Mouse (Mus musculus): Measurements from ENCODE around the gene Rabep1. TPM values are rescaled to one million over a fixed set of nuclear protein-coding genes. Genes with fewer than 3 reads are reported as not detected.

Rabep1 gene
- 1 to 10 TPM; 2.9 to 8.3 TPM for polyA plus RNA-seq (2012; fragmentation: generic; extraction: Trizol)

DNA sequence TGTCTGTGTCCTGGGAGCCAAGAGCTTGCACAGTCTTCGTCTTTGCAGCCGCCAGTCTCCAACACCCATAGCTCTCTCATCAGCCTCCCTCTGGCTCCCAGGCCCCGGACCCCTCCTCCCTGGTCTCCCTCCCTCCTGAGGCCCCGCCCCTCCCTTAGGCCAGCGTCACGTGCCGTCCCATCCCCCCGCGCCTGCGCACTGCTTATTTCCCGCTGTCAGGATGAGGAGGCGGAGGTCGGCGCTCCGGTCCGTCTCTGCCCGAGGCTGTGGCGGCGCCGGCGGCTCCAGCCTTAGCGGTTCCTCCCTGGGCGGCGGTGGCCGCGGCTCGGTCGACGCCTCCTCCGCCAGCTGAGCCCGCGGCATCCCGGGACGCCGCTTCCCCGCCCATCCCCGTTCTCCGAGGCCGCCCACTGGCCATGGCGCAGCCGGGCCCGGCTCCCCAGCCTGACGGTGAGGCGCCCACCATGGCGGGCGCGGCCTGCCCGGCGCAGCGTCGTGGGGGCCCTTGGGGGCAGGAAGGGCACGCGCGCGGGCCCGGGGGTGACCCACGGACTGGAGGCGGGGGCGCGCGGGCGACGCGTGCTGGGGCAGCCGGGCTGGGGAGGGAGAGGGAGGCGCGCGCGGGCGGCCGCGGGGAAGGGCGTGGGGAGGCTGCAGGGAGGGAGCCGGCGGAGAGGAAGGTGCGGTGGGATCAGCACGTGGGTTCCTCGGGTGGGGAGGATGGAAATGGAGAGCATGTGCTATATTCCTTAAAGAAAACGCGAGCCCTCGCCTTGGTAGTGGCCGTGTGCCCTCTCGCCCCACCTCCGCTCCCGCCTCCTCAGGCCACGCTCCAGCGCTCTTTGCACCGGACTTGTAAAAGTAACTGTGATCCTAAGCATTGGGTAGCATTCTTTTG lies at the start of gene Rabep1:
TSS of gene Rabep1 (plus strand) at position 220 of the 898 bp plus-strand sequence.

DNA sequence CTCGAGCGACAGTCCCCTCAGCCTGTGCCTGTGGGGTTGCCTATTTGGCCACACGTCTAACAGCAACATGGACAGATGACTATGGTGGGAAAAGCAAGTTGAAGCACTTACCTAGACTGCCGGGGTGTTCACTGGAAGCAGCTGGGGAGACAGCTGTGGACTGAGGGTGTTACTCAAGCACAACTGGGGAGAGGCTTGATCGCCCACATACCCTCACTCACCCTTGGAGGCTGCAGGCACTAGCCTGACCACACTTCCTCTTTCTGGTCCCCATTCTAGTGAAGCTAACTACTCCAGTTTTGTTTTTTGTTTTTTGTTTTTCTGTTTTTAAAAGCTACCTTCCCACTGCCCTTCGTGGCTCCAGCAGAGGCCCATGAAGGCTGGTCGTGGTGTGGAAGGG lies 32.2 kb upstream of the Rabep1 start, which contains the start of gene Scimp:
TSS of gene Scimp (minus strand) at position 222 of the 400 bp plus-strand sequence.

DNA sequence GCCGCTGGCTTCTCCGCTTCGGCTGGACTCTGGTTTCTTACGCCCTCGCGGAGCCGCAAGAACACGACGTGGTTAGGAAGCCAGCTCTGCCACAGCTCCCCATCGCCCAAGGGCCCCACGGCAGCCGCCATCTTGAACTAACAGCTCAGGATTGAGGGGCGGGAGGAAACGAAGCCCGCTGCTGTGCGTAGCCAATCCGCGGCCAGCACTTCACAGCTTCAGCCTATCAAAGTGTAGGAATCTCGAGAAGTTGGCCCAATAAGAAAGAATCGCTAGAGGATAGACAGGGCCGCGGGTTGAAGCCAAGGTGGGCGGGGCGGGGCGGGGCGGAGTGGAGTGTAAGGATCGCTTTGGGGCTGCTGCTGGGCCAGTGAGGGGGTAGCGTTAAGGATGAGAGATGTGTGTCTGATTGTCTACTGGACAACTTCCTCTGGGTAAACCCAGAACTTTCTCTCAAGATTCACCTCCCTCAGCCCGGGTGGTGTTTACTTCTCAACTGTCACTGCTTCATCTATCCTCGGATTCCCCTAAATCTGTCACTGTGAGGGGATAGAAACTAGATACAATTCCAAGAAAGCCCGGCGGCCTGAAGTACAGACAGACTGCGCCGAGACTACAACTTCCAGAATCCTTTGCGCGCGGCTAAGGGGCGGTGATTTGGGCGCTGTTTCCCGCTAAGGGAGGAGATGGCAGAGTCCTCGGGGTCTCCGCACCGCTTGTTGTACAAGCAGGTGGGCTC lies 125.4 kb downstream of the Rabep1 start, which contains the start of the genes Nup88 and Rpain:
TSS of gene Nup88 (minus strand) at position 153 of the 739 bp plus-strand sequence.
TSS of gene Rpain (plus strand) at position 393 of the 739 bp plus-strand sequence.

DNA sequence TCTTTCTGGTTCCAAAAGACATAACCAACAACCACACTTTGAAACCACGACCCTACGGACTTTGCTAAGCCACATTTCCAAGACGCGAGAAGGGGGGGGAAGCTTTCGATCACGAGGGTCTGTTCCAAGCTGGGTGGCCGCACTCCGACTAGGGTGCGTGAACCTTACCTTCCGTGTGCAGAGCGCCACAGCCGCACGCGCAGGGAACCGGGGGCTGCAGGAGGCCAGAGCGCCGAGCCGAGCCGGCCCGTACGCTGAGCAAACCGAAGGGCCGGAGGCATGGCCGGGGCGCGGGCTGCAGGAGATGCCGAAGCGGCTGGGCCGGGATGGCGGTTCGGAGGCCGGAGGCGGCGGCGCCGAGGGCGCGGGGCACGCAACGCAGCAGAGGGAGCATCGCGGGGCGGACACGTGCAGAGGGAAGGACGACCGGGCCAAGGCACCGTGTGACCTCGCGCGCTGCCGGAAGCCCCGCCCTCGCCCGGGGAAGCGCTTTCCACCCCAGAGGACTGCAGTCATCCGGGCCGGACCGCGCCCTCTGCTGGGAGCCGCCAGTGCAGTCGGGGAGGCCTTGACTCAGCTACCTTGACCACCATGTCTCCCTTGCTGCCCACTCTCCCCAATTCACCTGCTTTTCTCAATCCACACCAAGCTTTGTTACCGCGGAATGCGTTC lies 138.1 kb downstream of the Rabep1 start, which contains the start of gene C1qbp:
TSS of gene C1qbp (minus strand) at position 470 of the 672 bp plus-strand sequence.

Other genes with a start within 250 kb of the Rabep1 start
- not detected for gene 4930544D05Rik, start 228.9 kb upstream of the Rabep1 start, polyA plus RNA-seq (2012; fragmentation: generic; extraction: Trizol)
- gene Chrne, start 225.6 kb upstream of the Rabep1 start, polyA plus RNA-seq (2012; fragmentation: generic; extraction: Trizol): not detected
- gene Gp1ba, start 205.7 kb upstream of the Rabep1 start, polyA plus RNA-seq (2012; fragmentation: generic; extraction: Trizol): under 1 TPM; 0.05 to 0.72 TPM
- 10 to 100 TPM; 10.2 to 50.0 TPM for gene Rnf167, start 197.5 kb upstream of the Rabep1 start, polyA plus RNA-seq (2012; fragmentation: generic; extraction: Trizol)
- gene Slc25a11, start 197.3 kb upstream of the Rabep1 start, polyA plus RNA-seq (2012; fragmentation: generic; extraction: Trizol): 100 to 1,000 TPM; 104 to 176 TPM
- gene Pfn1, start 190.1 kb upstream of the Rabep1 start, polyA plus RNA-seq (2012; fragmentation: generic; extraction: Trizol): 1,000 to 10,000 TPM; 2,430 to 5,299 TPM
- 100 to 1,000 TPM in 1 of 2 experiments, 10 to 100 TPM in 1; 53.8 to 231 TPM for gene Eno3, start 187.6 kb upstream of the Rabep1 start, polyA plus RNA-seq (2012; fragmentation: generic; extraction: Trizol)
- 10 to 100 TPM; 22.6 to 90.3 TPM for gene Spag7, start 175.4 kb upstream of the Rabep1 start, polyA plus RNA-seq (2012; fragmentation: generic; extraction: Trizol)
- gene Camta2, start 156.7 kb upstream of the Rabep1 start, polyA plus RNA-seq (2012; fragmentation: generic; extraction: Trizol): 10 to 100 TPM in 1 of 2 experiments, 1 to 10 TPM in 1; 5.0 to 21.0 TPM
- gene Inca1, start 144.6 kb upstream of the Rabep1 start, polyA plus RNA-seq (2012; fragmentation: generic; extraction: Trizol): 1 to 10 TPM; 1.7 to 8.8 TPM
- 10 to 100 TPM; 64.8 to 73.5 TPM for gene Kif1c, start 144.2 kb upstream of the Rabep1 start, polyA plus RNA-seq (2012; fragmentation: generic; extraction: Trizol)
- gene Zfp3, start 80.6 kb upstream of the Rabep1 start, polyA plus RNA-seq (2012; fragmentation: generic; extraction: Trizol): 1 to 10 TPM in 1 of 2 experiments, under 1 TPM in 1; 0.25 to 1.1 TPM
- not detected for gene Scimp, start 32.2 kb upstream of the Rabep1 start, polyA plus RNA-seq (2012; fragmentation: generic; extraction: Trizol)
- gene Nup88, start 125.2 kb downstream of the Rabep1 start, polyA plus RNA-seq (2012; fragmentation: generic; extraction: Trizol): 10 to 100 TPM in 1 of 2 experiments, 1 to 10 TPM in 1; 8.3 to 32.1 TPM
- gene Rpain, start 125.4 kb downstream of the Rabep1 start, polyA plus RNA-seq (2012; fragmentation: generic; extraction: Trizol): 10 to 100 TPM; 41.2 to 43.5 TPM
- 100 to 1,000 TPM; 122 to 344 TPM for gene C1qbp, start 138.2 kb downstream of the Rabep1 start, polyA plus RNA-seq (2012; fragmentation: generic; extraction: Trizol)
- gene Dhx33, start 159.7 kb downstream of the Rabep1 start, polyA plus RNA-seq (2012; fragmentation: generic; extraction: Trizol): 1 to 10 TPM; 1.3 to 8.3 TPM
- gene Mis12, start 174.8 kb downstream of the Rabep1 start, polyA plus RNA-seq (2012; fragmentation: generic; extraction: Trizol): 10 to 100 TPM in 1 of 2 experiments, 1 to 10 TPM in 1; 1.2 to 11.2 TPM
- 10 to 100 TPM; 41.0 to 45.9 TPM for gene Derl2, start 175.1 kb downstream of the Rabep1 start, polyA plus RNA-seq (2012; fragmentation: generic; extraction: Trizol)
- under 1 TPM in 1 of 2 experiments, not detected in 1; 0.07 TPM for gene 6330403K07Rik, start 188.7 kb downstream of the Rabep1 start, polyA plus RNA-seq (2012; fragmentation: generic; extraction: Trizol)

Measured in C3H10T1/2 (cell line).